Mouse (Mus musculus) MEL (cell line): ENCODE data around the gene Snupn. TPM values are rescaled to one million over a fixed set of nuclear protein-coding genes. Genes with fewer than 3 reads are reported as not detected.

Experiments used
- DNase-seq: peaks from one replicate; pipeline ENCODE4 v3.0.0; 2011; ENCODE audit warnings: low read depth, low spot score
- H3K27ac ChIP-seq: 2 replicates; pipeline ENCODE4 v1.5.1; 2012; ENCODE audit warnings: low read depth, mild to moderate bottlenecking, control low read depth, low read length, moderate library complexity; ENCODE audit not compliant: control insufficient read depth
- H3K27me3 ChIP-seq, 2 experiments: fragments of 150-350 bp in 1 of 2; sonication (generic) in 1 of 2; 2 replicates each; pipeline ENCODE4 v1.6.1; 2012; ENCODE audit warnings: low read length in 2 of 2, mild to moderate bottlenecking in 2 of 2, improper control_type of control experiment in 1 of 2, moderate library complexity in 1 of 2; ENCODE audit not compliant: insufficient read depth in 2 of 2, control insufficient read depth in 1 of 2
- H3K36me3 ChIP-seq, 2 experiments: 2 replicates each; pipeline ENCODE4 v1.6.1; 2012 to 2014; ENCODE audit warnings: low read length in 2 of 2, improper control_type of control experiment in 1 of 2, inconsistent platforms in 1 of 2, mild to moderate bottlenecking in 1 of 2; ENCODE audit not compliant: insufficient read depth in 2 of 2, control insufficient read depth in 1 of 2
- H3K4me1 ChIP-seq, 2 experiments: fragments of 150-350 bp in 1 of 2; sonication (generic) in 1 of 2; 2 replicates each; pipeline ENCODE4 v1.6.1; 2012; ENCODE audit warnings: low read length in 2 of 2, improper control_type of control experiment in 1 of 2, mild to moderate bottlenecking in 1 of 2; ENCODE audit not compliant: insufficient read depth in 2 of 2, control insufficient read depth in 1 of 2
- H3K4me3 ChIP-seq, 2 experiments: fragments of 150-350 bp in 1 of 2; sonication (generic) in 1 of 2; 2 replicates each; pipeline ENCODE4 v1.5.1; 2012; ENCODE audit warnings: low read depth in 2 of 2, low read length in 2 of 2, mild to moderate bottlenecking in 2 of 2, moderate library complexity in 2 of 2, control low read depth in 1 of 2, improper control_type of control experiment in 1 of 2; ENCODE audit not compliant: control insufficient read depth in 1 of 2, insufficient read depth in 1 of 2
- H3K79me2 ChIP-seq: 2 replicates; pipeline ENCODE4 v1.6.1; 2012; ENCODE audit warnings: mild to moderate bottlenecking, low read length, moderate library complexity; ENCODE audit not compliant: control insufficient read depth, poor library complexity, insufficient read depth
- H3K9ac ChIP-seq: 2 replicates; pipeline ENCODE4 v1.6.1; 2012; ENCODE audit warnings: low read depth, mild to moderate bottlenecking, control low read depth, low read length, moderate library complexity; ENCODE audit not compliant: control insufficient read depth, poor library complexity, severe bottlenecking
- H3K9me3 ChIP-seq: fragments of 150-350 bp; sonication (generic); replicated peaks from 2 replicates; pipeline ENCODE4 v1.6.1; 2012; ENCODE audit warnings: mild to moderate bottlenecking, low read length, improper control_type of control experiment, moderate library complexity; ENCODE audit not compliant: insufficient read depth
- BHLHE40 ChIP-seq: IDR thresholded peaks from 2 replicates; pipeline ENCODE4 v1.6.1; 2012; ENCODE audit warnings: low read depth, mild to moderate bottlenecking, inconsistent platforms, low read length, improper control_type of control experiment, borderline replicate concordance
- CHD1 ChIP-seq: IDR thresholded peaks from 2 replicates; pipeline ENCODE4 v1.6.1; 2012; ENCODE audit warnings: low read depth, mild to moderate bottlenecking, inconsistent platforms, low read length, improper control_type of control experiment
- CTCF ChIP-seq, 3 experiments: IDR thresholded peaks in 2 of 3; conservative IDR thresholded peaks in 1 of 3; 2 replicates each; pipeline ENCODE4 v1.5.1; 2011 to 2012; ENCODE audit warnings: low read length in 3 of 3, low read depth in 2 of 3, mild to moderate bottlenecking in 2 of 3, improper control_type of control experiment in 1 of 3, inconsistent platforms in 1 of 3, mixed read lengths in 1 of 3, moderate library complexity in 1 of 3; ENCODE audit not compliant: control insufficient read depth in 1 of 3, insufficient read depth in 1 of 3, poor library complexity in 1 of 3, severe bottlenecking in 1 of 3
- ELF1 ChIP-seq: IDR thresholded peaks from 2 replicates; pipeline ENCODE4 v1.6.1; 2014; ENCODE audit warnings: low read depth, mild to moderate bottlenecking, inconsistent platforms, low read length, improper control_type of control experiment, moderate library complexity
- ETS1 ChIP-seq: IDR thresholded peaks from 2 replicates; pipeline ENCODE4 v1.6.1; 2012; ENCODE audit warnings: low read depth, mild to moderate bottlenecking, inconsistent platforms, low read length, improper control_type of control experiment, moderate library complexity
- GATA1 ChIP-seq: IDR thresholded peaks from 2 replicates; pipeline ENCODE4 v1.6.1; 2011; ENCODE audit warnings: low read depth, low read length, improper control_type of control experiment
- HCFC1 ChIP-seq: IDR thresholded peaks from 2 replicates; pipeline ENCODE4 v1.6.1; 2012; ENCODE audit warnings: low read depth, mild to moderate bottlenecking, inconsistent platforms, low read length, improper control_type of control experiment, moderate library complexity
- MAFK ChIP-seq: IDR thresholded peaks from 2 replicates; pipeline ENCODE4 v1.6.1; 2011; ENCODE audit warnings: low read depth, mild to moderate bottlenecking, low read length, improper control_type of control experiment, borderline replicate concordance
- MAX ChIP-seq: IDR thresholded peaks from 2 replicates; pipeline ENCODE4 v1.6.1; 2011; ENCODE audit warnings: low read length, improper control_type of control experiment
- MAZ ChIP-seq: IDR thresholded peaks from 2 replicates; pipeline ENCODE4 v1.6.1; 2012; ENCODE audit warnings: low read depth, mild to moderate bottlenecking, inconsistent platforms, low read length, improper control_type of control experiment
- MEF2A ChIP-seq: IDR thresholded peaks from 2 replicates; pipeline ENCODE4 v1.6.1; 2014; ENCODE audit warnings: low read depth, mild to moderate bottlenecking, inconsistent platforms, low read length, improper control_type of control experiment; ENCODE audit not compliant: poor library complexity, insufficient replicate concordance, severe bottlenecking; ENCODE audit errors: extremely low read depth
- MXI1 ChIP-seq: IDR thresholded peaks from 2 replicates; pipeline ENCODE4 v1.6.1; 2011; ENCODE audit warnings: mild to moderate bottlenecking, low read depth, low read length, improper control_type of control experiment
- MYB ChIP-seq: IDR thresholded peaks from 2 replicates; pipeline ENCODE4 v1.6.1; 2011; ENCODE audit warnings: mild to moderate bottlenecking, low read depth, low read length, improper control_type of control experiment
- MYC ChIP-seq: IDR thresholded peaks from 2 replicates; pipeline ENCODE4 v1.6.1; 2011; ENCODE audit warnings: low read depth, mild to moderate bottlenecking, low read length, improper control_type of control experiment, moderate library complexity
- NELFE ChIP-seq: IDR thresholded peaks from 2 replicates; pipeline ENCODE4 v1.6.1; 2011; ENCODE audit warnings: low read depth, low read length, improper control_type of control experiment
- NRF1 ChIP-seq: IDR thresholded peaks from 2 replicates; pipeline ENCODE4 v1.6.1; 2014; ENCODE audit warnings: low read depth, mild to moderate bottlenecking, inconsistent platforms, low read length, improper control_type of control experiment, moderate library complexity; ENCODE audit not compliant: poor library complexity, insufficient read depth, severe bottlenecking
- POLR2AphosphoS5 ChIP-seq: IDR thresholded peaks from 2 replicates; pipeline ENCODE4 v1.6.1; 2012; ENCODE audit warnings: low read depth, borderline replicate concordance, mild to moderate bottlenecking, inconsistent platforms, low read length, moderate library complexity, mixed read lengths
- RAD21 ChIP-seq: IDR thresholded peaks from 2 replicates; pipeline ENCODE4 v1.6.1; 2011; ENCODE audit warnings: mild to moderate bottlenecking, low read depth, low read length, improper control_type of control experiment
- SMC3 ChIP-seq: IDR thresholded peaks from 2 replicates; pipeline ENCODE4 v1.6.1; 2011; ENCODE audit warnings: low read depth, low read length, improper control_type of control experiment
- TAL1 ChIP-seq: IDR thresholded peaks from 2 replicates; pipeline ENCODE4 v1.6.1; 2012; ENCODE audit warnings: mild to moderate bottlenecking, inconsistent platforms, low read length, moderate library complexity, mixed read lengths
- USF2 ChIP-seq, 2 experiments: IDR thresholded peaks; 2 replicates each; pipeline ENCODE4 v1.6.1; 2011 to 2012; ENCODE audit warnings: improper control_type of control experiment in 2 of 2, low read length in 2 of 2, borderline replicate concordance in 1 of 2, inconsistent platforms in 1 of 2, low read depth in 1 of 2, mild to moderate bottlenecking in 1 of 2; ENCODE audit not compliant: insufficient read depth in 1 of 2
- ZC3H11A ChIP-seq: IDR thresholded peaks from 2 replicates; pipeline ENCODE4 v1.6.1; 2012; ENCODE audit warnings: low read depth, mild to moderate bottlenecking, inconsistent platforms, low read length, improper control_type of control experiment
- ZMIZ1 ChIP-seq: IDR thresholded peaks from 2 replicates; pipeline ENCODE4 v1.6.1; 2012; ENCODE audit warnings: low read depth, mild to moderate bottlenecking, inconsistent platforms, low read length, improper control_type of control experiment, moderate library complexity
- polyA plus RNA-seq, 2 experiments: library from polyadenylated mRNA; stranded (reverse) in 1 of 2; unstranded in 1 of 2; fragments of >175 nt in 1 of 2; fragments of >200 nt in 1 of 2; gene quantifications; 2 replicates each; pipeline versions ENCODE4 v1.2.1 to v1.2.4; 2012; ENCODE audit warnings: low replicate concordance in 2 of 2, low read depth in 1 of 2; ENCODE audit not compliant: insufficient read length in 2 of 2, insufficient read depth in 1 of 2, missing spikeins in 1 of 2
- total RNA-seq: library from RNA; depleted of rRNA; stranded (reverse); fragments of 300-350 nt; gene quantifications from 2 replicates; pipeline ENCODE4 v1.2.3, GENCODE M21; 2012

The Snupn gene
- total and polyA plus RNA-seq, 3 experiments, result 14.6 to 14.7 TPM; not detected in 1

GRCm38 (mm10) chr9:56925291-56926024, 25.2 kb upstream of the Snupn start:
- Histone ChIP-seq H3K27me3 (no peaks in the 10 kb centered on the region), H3K9me3 (no peaks in the 10 kb centered on the region), H3K27ac (no peak overlapping the region; the same call in 1 of the 2 replicates), H3K9ac (no peak overlapping the region), H3K4me3 (peak overlapping the region in 1 of 2 experiments; percentile 19; a peak in 1 of 4 replicates), H3K4me1 (peaks cover 5 to 30% of the 10 kb centered on the region in 2 experiments; a peak in 3 of 4 replicates), H3K36me3 (peaks cover 0 to 8% of the 10 kb centered on the region in 2 experiments; a peak in 2 of 4 replicates), H3K79me2 (no peaks in the 10 kb centered on the region; the same call in 1 of the 2 replicates)
- TF ChIP-seq MAFK (no peak), HCFC1 (no peak), CTCF (IDR thresholded peaks at IDR 0.05 in 2 of 3, conservative IDR thresholded peaks at IDR 0.05 in 1 of 3; ENCODE audit: control insufficient read depth in 1 of 3, insufficient read depth in 1 of 3, low read depth in 2 of 3, low read length in 3 of 3, poor library complexity in 1 of 3, severe bottlenecking in 1 of 3) (no peak), MEF2A (no peak), CHD1 (no peak), SMC3 (no peak), TAL1 (no peak), USF2 (IDR thresholded peaks at IDR 0.05; ENCODE audit: borderline replicate concordance in 1 of 2, insufficient read depth in 1 of 2, low read depth in 1 of 2, low read length in 2 of 2) (no peak), ELF1 (no peak)
- no peak for DNase-seq

DNA sequence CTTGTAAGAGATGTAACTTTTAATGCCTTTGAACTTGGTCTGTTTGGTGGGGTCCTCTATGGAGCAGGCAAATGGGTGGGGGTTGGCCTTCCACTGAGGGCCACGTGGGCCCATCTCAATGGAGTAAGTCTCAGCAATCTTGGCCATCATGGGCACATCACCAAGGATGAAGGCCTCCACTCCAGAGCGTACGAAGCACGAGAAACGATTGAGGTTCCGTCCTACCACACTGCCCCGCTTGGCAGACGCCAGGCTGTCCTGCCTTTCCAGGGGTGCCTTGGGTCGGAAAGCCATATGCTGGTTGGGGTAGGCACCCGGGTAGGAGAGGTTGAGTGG, 24.7 kb upstream of the Snupn start:
- no peak overlapping the region for H3K9ac ChIP-seq
- H3K36me3 ChIP-seq, result peaks cover 0 to 8% of the 10 kb centered on the region in 2 experiments; a peak in 2 of 4 replicates
- no peaks in the 10 kb centered on the region for H3K27me3 ChIP-seq
- peaks cover 5 to 30% of the 10 kb centered on the region in 2 experiments; a peak in 3 of 4 replicates for H3K4me1 ChIP-seq
- no peak for DNase-seq
- H3K9me3 ChIP-seq, result no peaks in the 10 kb centered on the region
- no peak overlapping the region for H3K4me3 ChIP-seq
- no peak overlapping the region for H3K27ac ChIP-seq
- TF ChIP-seq ELF1 (no peak), ZC3H11A (no peak), RAD21 (no peak), MAZ (no peak), POLR2AphosphoS5 (no peak), MAX (no peak), MXI1 (no peak), ZMIZ1 (no peak), MYB (no peak), NELFE (no peak), GATA1 (no peak), USF2 (IDR thresholded peaks at IDR 0.05; ENCODE audit: borderline replicate concordance in 1 of 2, insufficient read depth in 1 of 2, low read depth in 1 of 2, low read length in 2 of 2) (no peak), NRF1 (no peak), SMC3 (no peak), ETS1 (no peak), BHLHE40 (no peak), HCFC1 (no peak), MYC (no peak)
- H3K79me2 ChIP-seq, result no peaks in the 10 kb centered on the region; the same call in 1 of the 2 replicates
